Mouse (Mus musculus) forebrain, embryonic 13.5 days (tissue): Measurements from ENCODE around the gene Kcnma1. TPM values are rescaled to one million over a fixed set of nuclear protein-coding genes. Genes with fewer than 3 reads are reported as not detected.

Experiments
- ATAC-seq: fragments of 200-750 bp; cut with Nextera tagmentation; 2 replicates; pipeline ENCODE4 v1.8.0; 2017
- H3K27ac ChIP-seq: fragments of 300-500 bp; sonication (generic); 2 replicates; pipeline ENCODE4 v1.5.1; 2015; ENCODE audit warnings: inconsistent platforms, mild to moderate bottlenecking, moderate library complexity
- H3K27me3 ChIP-seq: fragments of 300-500 bp; sonication (generic); 2 replicates; pipeline ENCODE4 v1.6.1; 2015; ENCODE audit warnings: mild to moderate bottlenecking, inconsistent platforms
- H3K36me3 ChIP-seq: fragments of 300-500 bp; sonication (generic); 2 replicates; pipeline ENCODE4 v1.6.1; 2015; ENCODE audit warnings: mild to moderate bottlenecking, inconsistent platforms; ENCODE audit not compliant: poor library complexity, severe bottlenecking
- H3K4me1 ChIP-seq: fragments of 300-500 bp; sonication (generic); 2 replicates; pipeline ENCODE4 v1.6.1; 2015; ENCODE audit warnings: inconsistent platforms
- H3K4me2 ChIP-seq: fragments of 300-500 bp; sonication (generic); 2 replicates; pipeline ENCODE4 v1.6.1; 2015; ENCODE audit warnings: inconsistent platforms, mild to moderate bottlenecking, moderate library complexity
- H3K4me3 ChIP-seq: fragments of 300-500 bp; sonication (generic); 2 replicates; pipeline ENCODE4 v1.5.1; 2015; ENCODE audit warnings: mild to moderate bottlenecking, inconsistent platforms
- H3K9ac ChIP-seq: fragments of 300-500 bp; sonication (generic); 2 replicates; pipeline ENCODE4 v1.6.1; 2015; ENCODE audit warnings: mild to moderate bottlenecking, inconsistent platforms
- H3K9me3 ChIP-seq: fragments of 300-500 bp; sonication (generic); replicated peaks from 2 replicates; pipeline ENCODE4 v1.6.1; 2016; ENCODE audit warnings: inconsistent platforms
- WGBS: fragments of 180-500 bp; shearing (Covaris S2); methylation state at CpG from one replicate; pipeline ENCODE4 v1.1.7; 2015; 5-methylcytosine and 5-hydroxymethylcytosine counted together
- polyA plus RNA-seq: library from polyadenylated mRNA; unstranded; fragments of >200 nt; fragmentation: Nextera tagmentation; extraction: Ambion mirVana; gene quantifications from 2 replicates; pipeline ENCODE4 v1.2.1, GENCODE M21; 2015

The Kcnma1 gene
- polyA plus RNA-seq, 1 experiment from 2014 or later: 3.4 TPM

DNA sequence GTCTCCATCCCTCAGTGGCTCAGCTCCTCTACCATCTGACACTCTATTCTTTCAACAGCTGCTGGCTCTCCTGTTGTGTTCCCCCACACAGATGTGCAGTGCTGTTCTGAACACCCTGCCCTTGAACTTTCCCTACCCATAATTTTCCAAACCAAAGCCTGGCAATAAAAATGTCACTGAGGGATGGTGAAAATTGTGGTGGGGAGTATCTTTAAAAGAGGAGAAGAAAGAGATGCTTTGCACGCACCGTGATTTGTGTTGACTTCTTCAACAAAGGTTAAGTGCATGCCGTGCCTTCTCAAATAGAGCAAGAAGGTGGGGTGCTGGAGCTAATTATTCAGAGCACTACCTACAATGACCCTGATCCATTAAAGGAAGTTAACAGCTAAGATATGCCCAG is 371.1 kb downstream of the Kcnma1 start:
- Histone ChIP-seq H3K4me3 (no peak overlapping the region), H3K4me2 (no peak overlapping the region), H3K27ac (no peak overlapping the region), H3K9ac (no peak overlapping the region), H3K9me3 (no peaks in the 10 kb centered on the region), H3K4me1 (no peaks in the 10 kb centered on the region), H3K27me3 (no peaks in the 10 kb centered on the region), H3K36me3 (no peaks in the 10 kb centered on the region)
- WGBS: 78% methylated on average over 3 of the region's 3 CpGs
- ATAC-seq: no peak

DNA sequence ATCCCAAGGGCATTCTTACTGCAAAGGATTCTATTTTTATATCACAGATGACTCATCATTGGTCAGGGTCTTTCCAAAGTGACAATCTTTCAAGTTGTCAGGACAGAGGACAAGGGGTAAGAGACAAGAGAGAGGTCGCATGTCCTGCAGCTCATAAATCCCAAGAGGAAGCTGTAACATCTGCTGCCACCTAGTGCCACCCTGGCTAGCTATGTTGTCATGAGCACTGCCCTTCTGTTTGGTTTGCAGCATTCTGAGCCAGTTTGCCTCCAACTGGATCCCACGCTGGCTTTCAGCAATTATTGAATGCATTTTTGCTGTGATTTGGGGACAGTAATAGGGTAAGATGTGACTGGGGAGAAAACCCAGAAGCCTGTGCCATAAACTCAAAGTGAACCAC is 373.6 kb downstream of the Kcnma1 start:
- H3K9ac ChIP-seq: no peak overlapping the region
- H3K9me3 ChIP-seq: no peaks in the 10 kb centered on the region
- ATAC-seq: no peak
- 67% methylated on average over 2 of the region's 2 CpGs for WGBS
- no peaks in the 10 kb centered on the region for H3K27me3 ChIP-seq
- no peak overlapping the region for H3K4me3 ChIP-seq
- no peak overlapping the region for H3K4me2 ChIP-seq
- no peaks in the 10 kb centered on the region for H3K36me3 ChIP-seq
- no peaks in the 10 kb centered on the region for H3K4me1 ChIP-seq
- no peak overlapping the region for H3K27ac ChIP-seq

DNA sequence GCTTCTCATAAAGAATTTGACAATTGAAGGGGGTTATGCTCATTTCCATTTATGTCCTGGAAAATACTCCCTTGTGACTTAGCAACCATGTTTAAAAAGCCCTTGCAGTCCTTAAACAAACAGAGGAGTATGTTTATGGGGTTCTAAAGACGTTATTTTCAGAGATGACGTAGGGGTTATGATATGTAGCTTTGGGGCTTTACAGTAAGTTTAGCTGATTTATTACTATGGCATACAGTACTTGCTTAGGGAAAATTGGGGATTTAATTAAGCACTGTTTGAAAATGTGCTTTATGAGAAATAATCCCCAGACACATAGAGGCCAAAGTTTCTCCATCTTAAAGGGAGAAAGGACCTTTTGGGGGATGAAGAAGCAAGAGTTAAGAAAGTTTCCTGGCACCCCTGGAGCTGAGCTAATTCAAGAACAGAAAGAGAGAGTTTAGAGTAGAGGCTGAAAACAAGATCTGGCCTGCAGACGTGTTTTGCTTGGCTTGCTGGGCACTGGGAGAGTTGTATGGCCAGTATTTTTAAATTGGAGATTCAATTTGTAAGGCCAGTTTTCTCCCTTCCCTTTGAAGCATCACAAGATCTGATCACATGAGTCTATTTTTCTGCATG is 376.1 kb downstream of the Kcnma1 start:
- ATAC-seq: no peak
- no peak overlapping the region for H3K27ac ChIP-seq
- no peaks in the 10 kb centered on the region for H3K27me3 ChIP-seq
- H3K36me3 ChIP-seq: no peaks in the 10 kb centered on the region
- H3K9me3 ChIP-seq: no peaks in the 10 kb centered on the region
- no peak overlapping the region for H3K4me2 ChIP-seq
- no peaks in the 10 kb centered on the region for H3K4me1 ChIP-seq
- H3K9ac ChIP-seq: no peak overlapping the region
- WGBS: 68% methylated on average over 3 of the region's 3 CpGs
- H3K4me3 ChIP-seq: no peak overlapping the region

DNA sequence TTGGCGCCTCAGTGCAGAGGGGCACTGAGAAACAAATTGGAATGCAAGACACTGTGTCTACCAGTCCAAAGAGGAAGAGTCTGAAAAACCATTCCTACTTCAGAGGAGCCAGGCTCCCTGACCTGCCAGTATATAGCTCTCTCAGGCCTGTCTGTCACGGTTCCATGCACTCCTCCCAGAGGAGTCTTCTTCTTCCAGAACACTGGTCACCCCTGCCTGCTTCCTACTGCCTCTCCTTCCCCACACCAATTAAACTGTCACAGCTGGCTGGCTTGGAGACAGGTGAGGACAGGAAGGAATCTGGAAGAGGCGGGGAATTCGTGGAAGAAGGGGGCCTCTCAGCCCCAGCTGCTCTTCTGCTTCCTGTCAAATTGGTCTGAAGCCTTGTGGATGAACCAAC is 378.4 kb downstream of the Kcnma1 start:
- H3K4me3 ChIP-seq: no peak overlapping the region
- no peaks in the 10 kb centered on the region for H3K9me3 ChIP-seq
- ATAC-seq: no peak
- H3K36me3 ChIP-seq: no peaks in the 10 kb centered on the region
- WGBS: 58% methylated on average over 4 of the region's 4 CpGs
- H3K4me2 ChIP-seq: no peak overlapping the region
- no peaks in the 10 kb centered on the region for H3K4me1 ChIP-seq
- no peak overlapping the region for H3K27ac ChIP-seq
- H3K9ac ChIP-seq: no peak overlapping the region
- H3K27me3 ChIP-seq: no peaks in the 10 kb centered on the region

DNA sequence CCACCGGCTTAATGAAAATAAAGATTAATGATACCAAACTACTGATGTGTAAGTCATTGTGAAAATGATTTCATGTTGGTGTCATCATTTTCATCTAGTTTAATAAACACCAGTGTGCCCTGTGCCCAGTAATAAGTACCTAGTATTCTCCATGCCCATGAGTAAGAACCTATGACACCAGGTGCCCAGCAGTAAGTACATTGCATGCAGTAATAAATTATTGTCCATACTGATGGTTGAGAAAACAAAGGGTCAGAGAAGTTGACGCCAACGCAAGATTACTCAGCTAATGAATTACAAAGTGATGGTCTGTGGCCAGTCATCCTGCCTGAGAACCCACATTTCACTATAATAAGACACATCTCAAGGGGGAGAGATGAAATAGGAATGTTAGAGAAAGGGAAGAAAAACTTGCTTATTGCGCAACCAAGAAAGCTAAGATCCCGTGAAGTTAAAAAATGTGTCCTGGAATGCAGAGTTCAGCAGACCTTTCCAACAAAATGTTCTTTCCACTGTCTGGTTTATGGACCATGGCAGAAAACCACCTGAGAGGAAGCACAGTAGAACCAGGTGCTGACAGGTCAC is 381.2 kb downstream of the Kcnma1 start:
- Histone ChIP-seq H3K9ac (no peak overlapping the region), H3K4me2 (no peak overlapping the region), H3K27ac (no peak overlapping the region), H3K27me3 (no peaks in the 10 kb centered on the region), H3K9me3 (no peaks in the 10 kb centered on the region), H3K4me1 (no peaks in the 10 kb centered on the region), H3K36me3 (no peaks in the 10 kb centered on the region), H3K4me3 (no peak overlapping the region)
- WGBS: 95% methylated on average over 5 of the region's 5 CpGs
- ATAC-seq: no peak

DNA sequence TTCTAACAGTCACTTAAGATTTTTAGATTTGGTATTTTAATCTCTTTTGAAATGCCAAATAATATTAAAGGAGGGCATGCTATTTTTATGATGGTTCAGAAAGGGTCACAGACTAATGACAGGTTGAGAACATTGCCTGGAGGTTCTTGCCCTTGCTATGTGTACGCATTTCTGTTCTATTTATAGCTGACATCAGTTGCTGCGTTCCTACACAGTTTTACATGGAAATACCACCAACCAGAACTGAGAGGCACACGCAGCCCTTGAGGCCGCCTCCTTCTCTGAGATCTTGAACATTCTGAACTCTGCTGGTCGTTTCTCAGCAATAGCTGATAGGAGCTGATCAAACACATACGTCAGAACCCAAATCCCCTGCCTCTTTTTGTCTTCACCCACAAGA is 387.4 kb downstream of the Kcnma1 start:
- no peaks in the 10 kb centered on the region for H3K9me3 ChIP-seq
- H3K36me3 ChIP-seq: no peaks in the 10 kb centered on the region
- no peak overlapping the region for H3K4me2 ChIP-seq
- H3K4me1 ChIP-seq: no peaks in the 10 kb centered on the region
- no peak for ATAC-seq
- H3K4me3 ChIP-seq: no peak overlapping the region
- no peak overlapping the region for H3K27ac ChIP-seq
- 83% methylated on average over 6 of the region's 6 CpGs for WGBS
- H3K9ac ChIP-seq: no peak overlapping the region
- no peaks in the 10 kb centered on the region for H3K27me3 ChIP-seq

DNA sequence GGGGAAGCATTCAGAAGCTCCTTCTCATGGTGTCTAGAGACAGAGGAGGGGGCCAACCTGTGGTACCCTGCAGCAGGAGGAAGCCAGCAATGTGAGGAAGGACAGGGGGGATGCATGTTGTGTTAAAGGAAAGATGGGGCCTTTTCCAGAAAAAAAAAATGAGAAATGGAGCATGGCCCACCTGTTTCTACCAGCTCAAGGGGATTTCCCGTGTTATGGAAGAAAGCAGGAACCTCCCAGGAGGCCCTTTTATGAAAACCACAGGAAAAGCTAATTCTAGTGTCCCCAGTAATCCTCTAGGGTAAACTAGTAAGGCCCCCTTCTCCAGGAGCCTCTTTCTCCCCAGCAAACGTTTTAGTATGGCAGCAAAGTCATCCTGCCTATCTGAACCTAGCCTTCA is 388.2 kb downstream of the Kcnma1 start:
- no peak overlapping the region for H3K9ac ChIP-seq
- ATAC-seq: no peak
- H3K4me3 ChIP-seq: no peak overlapping the region
- H3K36me3 ChIP-seq: no peaks in the 10 kb centered on the region
- H3K4me1 ChIP-seq: no peaks in the 10 kb centered on the region
- H3K27ac ChIP-seq: no peak overlapping the region
- no peak overlapping the region for H3K4me2 ChIP-seq
- 42% methylated on average over 2 of the region's 2 CpGs for WGBS
- no peaks in the 10 kb centered on the region for H3K27me3 ChIP-seq
- no peaks in the 10 kb centered on the region for H3K9me3 ChIP-seq

DNA sequence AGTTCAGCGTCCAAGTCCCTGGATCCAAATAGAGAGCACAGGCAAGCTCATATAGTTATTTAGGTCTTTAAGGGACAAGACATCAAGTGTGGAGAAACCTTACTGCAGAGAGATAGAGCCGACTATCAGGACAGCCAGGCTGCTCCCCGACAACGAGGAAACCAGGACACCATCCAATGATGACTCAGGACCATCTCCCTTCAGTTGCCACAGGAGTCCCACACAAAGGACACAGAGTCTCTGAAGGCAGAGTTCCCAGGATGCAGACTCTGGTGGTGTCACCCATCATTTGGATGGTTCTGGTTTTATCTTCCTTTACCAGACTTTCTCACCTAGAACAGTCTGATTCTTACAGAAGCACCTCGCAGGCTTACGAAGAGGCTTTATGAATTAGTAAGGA is 388.9 kb downstream of the Kcnma1 start:
- Histone ChIP-seq H3K9me3 (no peaks in the 10 kb centered on the region), H3K4me2 (no peak overlapping the region), H3K27ac (no peak overlapping the region), H3K4me1 (no peaks in the 10 kb centered on the region), H3K9ac (no peak overlapping the region), H3K27me3 (no peaks in the 10 kb centered on the region), H3K36me3 (no peaks in the 10 kb centered on the region), H3K4me3 (no peak overlapping the region)
- no peak for ATAC-seq
- WGBS: 93% methylated on average over 6 of the region's 6 CpGs

DNA sequence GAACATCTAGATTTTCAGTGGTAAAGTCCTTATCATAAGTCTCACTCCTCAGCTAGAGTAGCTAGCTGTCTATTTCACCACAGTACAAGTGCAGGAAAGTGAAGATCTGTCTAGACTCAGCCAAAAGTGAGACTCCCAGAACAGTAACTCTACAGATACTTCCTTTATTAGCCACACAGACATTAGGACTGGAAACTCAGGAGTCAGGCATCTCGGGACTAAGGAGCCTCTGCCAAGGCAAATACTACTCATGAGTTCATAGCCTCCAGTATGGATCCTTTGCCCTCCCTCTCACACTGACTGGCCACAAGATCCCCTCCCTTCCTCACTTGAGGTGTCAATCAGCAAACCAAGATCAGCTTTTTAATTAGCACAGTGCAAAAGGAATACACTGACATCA is 389.8 kb downstream of the Kcnma1 start:
- Histone ChIP-seq H3K9ac (no peak overlapping the region), H3K4me2 (no peak overlapping the region), H3K36me3 (no peaks in the 10 kb centered on the region), H3K27ac (no peak overlapping the region), H3K27me3 (no peaks in the 10 kb centered on the region), H3K9me3 (no peaks in the 10 kb centered on the region), H3K4me3 (no peak overlapping the region), H3K4me1 (no peaks in the 10 kb centered on the region)
- ATAC-seq: no peak
- 83% methylated on average over 1 of the region's 1 CpGs for WGBS

DNA sequence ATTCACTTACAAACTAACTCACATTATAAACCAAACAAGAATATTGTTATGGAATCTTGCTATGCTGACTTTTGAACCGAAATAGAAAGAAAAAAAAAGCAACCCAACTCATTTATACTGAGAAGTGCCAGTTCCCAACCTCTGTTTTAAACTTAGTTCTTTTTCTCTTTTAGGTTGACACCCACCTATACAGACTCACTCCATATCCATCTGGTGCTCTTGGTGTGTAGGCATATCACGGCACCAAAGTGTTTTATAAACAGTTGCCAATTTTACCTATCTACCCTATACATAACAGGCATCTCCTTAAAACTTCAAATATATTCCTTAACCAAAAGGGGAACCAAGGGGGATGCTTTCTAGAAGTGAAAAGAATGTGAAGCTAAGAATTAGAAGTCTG is 393.6 kb downstream of the Kcnma1 start:
- no peaks in the 10 kb centered on the region for H3K4me1 ChIP-seq
- ATAC-seq: no peak
- no peak overlapping the region for H3K4me3 ChIP-seq
- 88% methylated on average over 2 of the region's 2 CpGs for WGBS
- H3K9ac ChIP-seq: no peak overlapping the region
- H3K27me3 ChIP-seq: no peaks in the 10 kb centered on the region
- no peaks in the 10 kb centered on the region for H3K36me3 ChIP-seq
- H3K9me3 ChIP-seq: no peaks in the 10 kb centered on the region
- H3K4me2 ChIP-seq: no peak overlapping the region
- H3K27ac ChIP-seq: no peak overlapping the region

DNA sequence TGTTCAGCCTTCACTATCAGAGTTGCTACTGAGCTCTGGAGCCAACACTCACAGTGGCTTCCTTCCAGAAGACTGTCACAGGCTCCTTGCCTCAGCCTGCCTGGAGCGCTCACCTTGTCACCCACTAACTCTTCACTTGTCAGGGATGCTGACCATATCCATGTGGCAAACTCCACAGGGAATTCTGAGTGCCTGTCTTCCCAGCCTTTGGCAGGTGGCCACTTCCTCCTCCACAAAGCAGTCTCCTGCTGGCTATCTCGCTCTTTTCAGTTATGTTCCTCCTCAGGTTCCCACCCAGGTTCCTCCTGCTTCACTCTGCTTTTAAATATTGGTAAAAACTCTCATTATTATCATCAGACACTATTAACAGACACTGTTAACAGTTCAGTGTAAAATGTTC is 395.3 kb downstream of the Kcnma1 start:
- Histone ChIP-seq H3K27ac (no peak overlapping the region), H3K36me3 (no peaks in the 10 kb centered on the region), H3K4me3 (no peak overlapping the region), H3K27me3 (no peaks in the 10 kb centered on the region), H3K9ac (no peak overlapping the region), H3K4me2 (no peak overlapping the region), H3K9me3 (no peaks in the 10 kb centered on the region), H3K4me1 (no peaks in the 10 kb centered on the region)
- ATAC-seq: no peak
- WGBS: 78% methylated on average over 2 of the region's 2 CpGs

DNA sequence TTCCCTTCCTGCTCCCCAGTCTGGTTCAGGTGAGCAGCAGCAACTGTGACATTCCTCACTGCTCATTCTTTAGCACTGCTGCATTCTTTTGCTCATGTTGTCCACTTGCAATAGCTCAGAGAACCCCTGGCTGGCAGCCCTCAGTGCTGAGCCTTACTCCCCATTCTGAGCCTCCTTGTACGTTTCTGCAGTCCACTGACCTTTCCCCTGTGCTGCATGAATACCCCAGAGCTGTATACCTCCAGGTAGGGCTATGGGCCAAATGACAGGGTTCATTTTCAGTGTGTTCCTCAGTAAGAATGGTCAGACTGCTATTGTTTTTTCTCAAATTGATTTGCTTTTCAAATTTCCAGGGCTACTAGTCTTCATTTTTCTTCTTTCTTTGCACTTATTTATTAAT is 396.2 kb downstream of the Kcnma1 start:
- H3K36me3 ChIP-seq: no peaks in the 10 kb centered on the region
- ATAC-seq: no peak

DNA sequence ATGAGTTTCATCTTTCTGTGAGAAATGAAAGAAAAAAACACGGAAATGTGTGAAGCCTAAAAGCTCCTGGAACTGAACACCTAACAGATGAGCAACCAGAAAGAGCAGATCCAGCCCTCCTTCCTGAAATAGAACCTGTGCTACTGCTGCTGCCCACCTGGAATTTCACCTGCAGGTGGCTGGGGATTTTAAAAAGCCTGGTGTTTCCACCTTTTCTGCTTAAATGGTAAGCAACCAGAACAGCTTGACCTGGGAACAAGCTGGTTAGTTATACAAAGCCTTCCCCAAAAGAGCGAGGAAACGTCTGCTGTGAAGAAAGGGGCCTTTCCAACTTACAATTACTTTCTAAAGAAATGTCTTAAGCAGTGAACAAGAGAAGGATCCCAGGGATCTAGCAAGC is 404.2 kb downstream of the Kcnma1 start:
- no peak overlapping the region for H3K4me3 ChIP-seq
- 57% methylated on average over 3 of the region's 3 CpGs for WGBS
- H3K36me3 ChIP-seq: no peaks in the 10 kb centered on the region
- no peaks in the 10 kb centered on the region for H3K27me3 ChIP-seq
- no peak overlapping the region for H3K4me2 ChIP-seq
- H3K9me3 ChIP-seq: no peaks in the 10 kb centered on the region
- H3K27ac ChIP-seq: no peak overlapping the region
- H3K4me1 ChIP-seq: no peaks in the 10 kb centered on the region
- H3K9ac ChIP-seq: no peak overlapping the region
- no peak for ATAC-seq

More for the DNA sequence above, 396.2 kb downstream of the Kcnma1 start:
- H3K4me1 ChIP-seq: no peaks in the 10 kb centered on the region
- H3K9ac ChIP-seq: no peak overlapping the region
- 47% methylated on average over 1 of the region's 1 CpGs for WGBS
- H3K9me3 ChIP-seq: no peaks in the 10 kb centered on the region
- no peak overlapping the region for H3K4me3 ChIP-seq
- no peak overlapping the region for H3K27ac ChIP-seq
- no peak overlapping the region for H3K4me2 ChIP-seq
- no peaks in the 10 kb centered on the region for H3K27me3 ChIP-seq
